Mouse (Mus musculus) heart, embryonic 14.5 days (tissue): ENCODE data around the gene Txlna. TPM values are rescaled to one million over a fixed set of nuclear protein-coding genes. Genes with fewer than 3 reads are reported as not detected.

ENCODE experiments used
- ATAC-seq: fragments of 200-750 bp; cut with Nextera tagmentation; 2 replicates; pipeline ENCODE4 v1.8.0; 2017; ENCODE audit warnings: low read depth, moderate TSS enrichment; ENCODE audit not compliant: insufficient number of reproducible peaks, insufficient read depth, low FRiP score
- H3K27ac ChIP-seq, 2 experiments: fragments of 200-500 bp in 1 of 2; fragments of 300-500 bp in 1 of 2; sonication (generic) in 1 of 2; replicated peaks in 1 of 2; 2 replicates each; pipeline ENCODE4 v1.5.1; 2012 to 2014; ENCODE audit warnings: low read depth in 2 of 2, low read length in 2 of 2, control low read depth in 1 of 2, mild to moderate bottlenecking in 1 of 2, mixed read lengths in 1 of 2; ENCODE audit not compliant: control insufficient read depth in 1 of 2, insufficient read depth in 1 of 2
- H3K27me3 ChIP-seq: fragments of 300-500 bp; sonication (generic); 2 replicates; pipeline ENCODE4 v1.6.1; 2014; ENCODE audit warnings: mild to moderate bottlenecking, low read length, control low read depth; ENCODE audit not compliant: control insufficient read depth, insufficient read depth
- H3K36me3 ChIP-seq: fragments of 300-500 bp; sonication (generic); 2 replicates; pipeline ENCODE4 v1.6.1; 2014; ENCODE audit warnings: mild to moderate bottlenecking, control low read depth, low read length, mixed read lengths; ENCODE audit not compliant: control insufficient read depth, insufficient read depth
- H3K4me1 ChIP-seq, 2 experiments: fragments of 200-500 bp in 1 of 2; fragments of 300-500 bp in 1 of 2; sonication (generic) in 1 of 2; 2 replicates each; pipeline ENCODE4 v1.6.1; 2012 to 2014; ENCODE audit warnings: low read length in 2 of 2, control low read depth in 1 of 2, mixed read lengths in 1 of 2; ENCODE audit not compliant: control insufficient read depth in 2 of 2, insufficient read depth in 2 of 2
- H3K4me2 ChIP-seq: fragments of 300-500 bp; sonication (generic); 2 replicates; pipeline ENCODE4 v1.6.1; 2014; ENCODE audit warnings: mild to moderate bottlenecking, low read length
- H3K4me3 ChIP-seq, 2 experiments: fragments of 200-500 bp in 1 of 2; fragments of 300-500 bp in 1 of 2; sonication (generic) in 1 of 2; 2 replicates each; pipeline ENCODE4 v1.5.1; 2012 to 2014; ENCODE audit warnings: low read length in 2 of 2, mild to moderate bottlenecking in 2 of 2, control low read depth in 1 of 2, low read depth in 1 of 2, moderate library complexity in 1 of 2; ENCODE audit not compliant: control insufficient read depth in 1 of 2, insufficient read depth in 1 of 2
- H3K9ac ChIP-seq: fragments of 300-500 bp; sonication (generic); 2 replicates; pipeline ENCODE4 v1.6.1; 2014; ENCODE audit warnings: mild to moderate bottlenecking, low read length
- H3K9me3 ChIP-seq: fragments of 300-500 bp; sonication (generic); 2 replicates; pipeline ENCODE4 v1.6.1; 2016; ENCODE audit warnings: low read length, control low read depth; ENCODE audit not compliant: control insufficient read depth
- WGBS: fragments of 180-500 bp; shearing (Covaris S2); extraction: QIAGEN DNeasy Blood & Tissue Kit; methylation state at CpG from one replicate; pipeline ENCODE4 v1.1.7; 2014; 5-methylcytosine and 5-hydroxymethylcytosine counted together
- polyA plus RNA-seq: library from polyadenylated mRNA; unstranded; fragments of >200 nt; fragmentation: Nextera tagmentation; extraction: Ambion mirVana; gene quantifications from 2 replicates; pipeline ENCODE4 v1.2.1, GENCODE M21; 2014

Gene Txlna
- polyA plus RNA-seq, 1 experiment from 2014 or later = 51.5 TPM

DNA sequence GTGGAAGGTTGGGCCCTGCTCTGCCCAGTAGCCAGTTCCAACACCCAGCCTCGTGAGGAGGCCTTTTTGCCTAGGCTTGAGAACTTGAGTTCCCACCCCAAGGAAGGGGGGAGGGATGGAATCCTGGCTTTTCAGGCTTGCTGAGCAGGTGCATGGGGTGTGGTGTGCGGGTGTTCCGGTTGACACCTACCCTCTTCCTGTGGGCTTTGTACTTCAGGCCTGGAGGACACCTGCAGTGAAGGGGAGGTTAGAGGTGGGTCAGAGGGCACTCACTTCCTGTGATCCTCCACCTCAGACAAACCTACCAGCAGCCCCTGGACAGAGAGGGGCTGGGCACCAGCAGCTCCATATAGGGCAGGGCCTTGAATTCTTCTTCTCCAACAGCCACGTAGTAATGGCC lies 30.8 kb downstream of the Txlna start:
- 74% methylated on average over 4 of the region's 4 CpGs for WGBS
- no peak overlapping the region for H3K4me3 ChIP-seq
- no peak overlapping the region for H3K27ac ChIP-seq
- no peak for ATAC-seq
- peaks cover 7 to 13% of the 10 kb centered on the region in 2 experiments; a peak in 3 of 4 replicates for H3K4me1 ChIP-seq
- no peaks in the 10 kb centered on the region for H3K27me3 ChIP-seq
- no peak overlapping the region for H3K4me2 ChIP-seq
- peaks cover 35% of the 10 kb centered on the region for H3K36me3 ChIP-seq
- H3K9ac ChIP-seq = no peak overlapping the region
- H3K9me3 ChIP-seq = no peaks in the 10 kb centered on the region

DNA sequence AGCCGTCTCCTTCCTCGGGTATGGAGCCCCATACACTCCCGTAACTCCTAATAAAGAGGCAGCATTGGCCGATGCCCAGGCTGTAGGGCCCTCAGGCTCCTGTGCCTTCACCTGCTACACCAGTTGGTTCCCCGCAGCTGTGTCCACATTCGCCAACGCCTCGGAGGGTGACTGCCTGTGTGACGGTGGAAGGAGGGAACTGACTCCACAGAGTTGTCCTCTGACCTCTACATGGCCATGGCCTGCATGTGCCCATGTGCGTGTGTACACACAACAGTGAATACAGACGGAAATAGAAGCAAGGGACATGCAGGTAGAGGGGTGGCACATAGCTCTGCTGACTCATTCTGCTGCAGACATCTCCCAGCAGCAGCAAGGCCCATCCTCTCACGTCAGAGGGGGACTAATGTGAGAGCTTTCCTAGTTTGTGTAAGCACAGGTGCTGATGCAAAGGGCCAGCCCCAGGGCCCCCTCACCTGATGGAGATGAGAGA lies 31.7 kb downstream of the Txlna start:
- Histone ChIP-seq H3K4me3 (no peak overlapping the region), H3K27ac (no peak overlapping the region), H3K36me3 (peaks cover 43% of the 10 kb centered on the region), H3K9ac (no peak overlapping the region), H3K4me1 (peaks cover 5 to 8% of the 10 kb centered on the region in 2 experiments; a peak in 3 of 4 replicates), H3K27me3 (no peaks in the 10 kb centered on the region), H3K9me3 (no peaks in the 10 kb centered on the region), H3K4me2 (no peak overlapping the region)
- ATAC-seq = no peak
- WGBS = 78% methylated on average over 12 of the region's 12 CpGs

DNA sequence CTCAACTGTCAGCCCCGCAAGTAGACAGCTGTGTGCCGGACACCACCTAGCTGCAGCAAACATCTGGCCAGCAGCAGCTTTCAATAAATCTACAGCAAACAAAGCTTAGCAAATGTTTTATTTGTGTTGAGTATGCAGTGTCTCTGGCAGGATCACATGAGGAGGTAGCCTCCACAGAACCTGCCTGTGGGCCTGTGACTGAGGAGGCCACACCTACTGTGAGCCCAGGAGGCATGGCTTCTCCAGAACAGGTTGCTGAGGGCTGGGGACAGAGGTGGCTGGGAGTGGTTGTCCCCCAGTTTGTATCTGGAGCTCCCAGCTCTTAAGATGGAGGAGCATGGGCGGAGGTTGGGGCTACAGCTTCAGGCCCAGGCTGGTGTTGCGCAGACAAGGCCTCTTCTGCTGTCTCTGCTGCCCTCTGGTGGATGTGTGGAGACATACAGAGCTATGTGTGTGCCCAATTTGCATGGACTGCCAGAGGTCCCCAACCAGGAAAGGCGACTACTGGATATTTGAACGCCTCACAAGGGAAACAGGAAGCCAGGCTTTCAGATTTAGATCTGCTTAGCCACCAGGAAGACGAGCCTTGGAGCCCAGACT lies 32.3 kb downstream of the Txlna start:
- H3K36me3 ChIP-seq = peaks cover 50% of the 10 kb centered on the region
- peaks cover 2% of the 10 kb centered on the region in 2 experiments; a peak in 1 of 4 replicates for H3K4me1 ChIP-seq
- H3K4me3 ChIP-seq = no peak overlapping the region
- no peaks in the 10 kb centered on the region for H3K9me3 ChIP-seq
- WGBS = 35% methylated on average over 7 of the region's 7 CpGs
- H3K27me3 ChIP-seq = no peaks in the 10 kb centered on the region
- H3K4me2 ChIP-seq = no peak overlapping the region
- H3K9ac ChIP-seq = no peak overlapping the region
- peak; percentile 31; the same call in 1 of the 2 replicates for ATAC-seq
- H3K27ac ChIP-seq = no peak overlapping the region

DNA sequence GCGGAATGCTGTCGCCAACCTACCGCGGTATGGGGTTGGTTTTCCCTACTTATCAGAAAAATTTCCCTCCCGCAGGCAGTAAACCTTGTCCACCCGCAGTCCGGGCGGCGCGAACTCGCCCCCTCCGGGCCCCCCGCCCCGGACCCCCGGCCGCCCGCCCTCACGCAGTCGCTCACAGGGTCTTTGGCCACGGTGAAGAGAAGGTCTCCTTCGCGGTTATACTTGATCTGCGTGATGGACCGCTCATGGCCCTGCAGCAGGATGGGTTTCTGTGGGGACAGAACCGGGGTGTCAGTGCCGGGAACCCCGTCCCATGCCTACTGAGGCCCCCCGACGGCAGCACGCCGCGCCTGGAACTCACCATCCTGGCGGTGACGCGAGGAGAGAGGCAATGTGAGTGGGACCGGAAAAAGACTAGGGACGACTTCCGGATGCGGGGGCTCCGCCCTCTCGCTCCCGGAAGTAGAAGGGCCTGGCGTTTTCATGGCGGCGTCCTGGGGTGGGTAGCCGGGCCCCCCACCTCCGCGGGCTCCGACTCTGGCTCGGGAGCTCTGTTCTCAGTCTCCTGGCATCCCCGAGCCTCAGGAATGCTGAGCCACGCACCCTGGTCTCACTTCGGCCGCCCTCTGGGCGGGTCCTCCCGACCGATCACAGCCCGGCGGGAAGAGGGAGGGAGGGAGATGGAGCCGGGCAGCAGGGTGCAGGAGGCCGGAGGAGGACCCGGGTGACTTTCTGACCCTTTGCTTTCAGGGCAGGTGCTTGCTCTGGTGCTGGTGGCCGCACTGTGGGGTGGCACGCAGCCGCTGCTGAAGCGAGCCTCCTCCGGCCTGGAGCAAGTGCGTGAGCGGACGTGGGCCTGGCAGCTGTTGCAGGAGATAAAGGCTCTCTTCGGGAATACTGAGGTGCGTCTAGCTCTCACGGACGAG lies 40.4 kb downstream of the Txlna start, which contains the start of the genes Eif3i and Tmem234:
Gene Eif3i, minus strand, starts transcription at position 416 of the 926 bp plus-strand sequence.
Gene Tmem234, plus strand, starts transcription at position 436 of the 926 bp plus-strand sequence.
- under 1% methylated on average over 72 of the region's 74 CpGs for WGBS
- Histone ChIP-seq H3K27ac (peak within 1 kb of the TSS; percentile 65 to 76), H3K36me3 (peaks cover 66% of the 10 kb centered on the region)

DNA sequence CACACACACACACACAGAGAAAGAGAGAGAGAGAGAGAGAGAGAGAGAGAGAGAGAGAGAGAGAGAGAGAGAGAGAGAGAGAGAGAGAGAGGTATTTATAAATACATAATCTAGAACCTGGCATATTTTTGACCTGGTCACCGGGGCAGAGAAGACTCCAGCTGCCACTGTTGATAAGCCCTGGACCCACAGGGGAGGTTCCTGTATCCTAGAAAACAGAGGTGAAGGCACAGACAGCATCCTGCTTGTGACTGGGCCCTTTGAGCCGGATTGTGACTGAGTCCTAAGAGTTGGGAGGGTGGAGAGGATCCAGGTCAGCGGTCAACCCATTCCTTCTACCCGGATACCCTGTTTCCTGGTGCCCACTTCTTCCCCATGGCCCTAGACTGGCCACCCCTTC lies 52.0 kb downstream of the Txlna start:
- Histone ChIP-seq H3K9me3 (no peaks in the 10 kb centered on the region), H3K4me1 (peaks cover 3 to 8% of the 10 kb centered on the region in 2 experiments), H3K4me3 (no peak overlapping the region), H3K9ac (no peak overlapping the region), H3K4me2 (no peak overlapping the region), H3K36me3 (peaks cover 34% of the 10 kb centered on the region), H3K27ac (no peak overlapping the region), H3K27me3 (no peaks in the 10 kb centered on the region)
- no peak for ATAC-seq
- WGBS = 57% methylated on average over 4 of the region's 4 CpGs

More for the DNA sequence above, 40.4 kb downstream of the Txlna start, which contains the start of the genes Eif3i and Tmem234:
- Histone ChIP-seq H3K27me3 (no peaks in the 10 kb centered on the region), H3K9me3 (no peaks in the 10 kb centered on the region), H3K4me2 (peak within 1 kb of the TSS; percentile 79), H3K4me1 (peaks cover 4 to 20% of the 10 kb centered on the region in 2 experiments), H3K4me3 (peak within 1 kb of the TSS; percentile 90 to 96), H3K9ac (peak within 1 kb of the TSS; percentile 95)
- peak; percentile 76 for ATAC-seq

DNA sequence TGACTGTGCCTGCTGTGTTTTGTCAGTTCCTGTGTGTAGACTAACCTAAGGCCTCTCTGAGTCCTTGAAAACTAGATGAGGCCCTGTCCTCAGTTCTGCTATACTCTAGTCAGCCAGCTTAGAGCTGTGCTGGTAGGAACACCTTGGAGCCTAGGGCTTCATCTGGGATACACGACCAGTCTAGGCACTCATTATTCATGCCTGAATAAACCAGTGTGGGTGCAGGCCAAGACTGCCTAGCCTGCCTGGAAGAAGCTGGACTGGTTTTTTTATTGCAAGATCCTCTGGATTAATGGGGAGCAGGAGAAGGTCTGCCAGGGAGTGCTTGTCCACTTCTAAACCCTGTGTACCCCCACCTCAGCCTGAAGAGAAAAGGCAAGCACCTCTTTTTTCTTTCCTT lies 53.9 kb downstream of the Txlna start:
- no peak overlapping the region for H3K4me2 ChIP-seq
- peaks cover 3 to 8% of the 10 kb centered on the region in 2 experiments for H3K4me1 ChIP-seq
- H3K4me3 ChIP-seq = no peak overlapping the region
- no peaks in the 10 kb centered on the region for H3K27me3 ChIP-seq
- no peaks in the 10 kb centered on the region for H3K9me3 ChIP-seq
- 58% methylated on average over 1 of the region's 1 CpGs for WGBS
- peaks cover 16% of the 10 kb centered on the region for H3K36me3 ChIP-seq
- no peak overlapping the region for H3K9ac ChIP-seq
- H3K27ac ChIP-seq = no peak overlapping the region
- no peak for ATAC-seq

DNA sequence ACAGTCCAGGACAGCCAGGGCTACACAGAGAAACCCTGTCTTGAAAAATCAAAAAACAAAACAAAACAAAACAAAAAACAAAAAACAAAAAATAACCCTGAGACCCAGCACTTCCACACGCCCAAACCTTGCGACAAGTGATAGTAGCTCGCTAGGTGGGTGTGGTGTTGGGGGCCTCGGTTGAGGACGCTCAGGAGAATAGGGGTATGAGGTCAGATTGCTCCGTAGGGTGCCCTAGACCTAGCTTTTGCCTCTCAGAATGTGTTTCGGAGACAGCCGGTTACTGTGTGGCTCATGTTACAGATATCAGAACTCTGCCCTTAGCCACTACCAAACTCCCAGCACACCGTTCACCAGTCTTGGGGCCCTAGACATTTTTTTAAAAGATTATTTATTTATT lies 55.1 kb downstream of the Txlna start:
- H3K4me3 ChIP-seq = peak overlapping the region in 1 of 2 experiments; percentile 47; a peak in 1 of 4 replicates

More for the DNA sequence above, 55.1 kb downstream of the Txlna start:
- Histone ChIP-seq H3K4me2 (peak overlapping the region; percentile 83), H3K9ac (no peak overlapping the region), H3K9me3 (no peaks in the 10 kb centered on the region), H3K4me1 (peaks cover 3 to 8% of the 10 kb centered on the region in 2 experiments), H3K27me3 (no peaks in the 10 kb centered on the region), H3K36me3 (peaks cover 5% of the 10 kb centered on the region), H3K27ac (no peak overlapping the region; a peak in 1 of 4 replicates)
- ATAC-seq = no peak
- WGBS = 74% methylated on average over 9 of the region's 9 CpGs
